Mouse (Mus musculus): ENCODE data around the gene Fzd5.

- TF ChIP-seq CTCF (IDR thresholded peaks at IDR 0.05; ENCODE audit: borderline replicate concordance, extremely low read depth, insufficient read depth, insufficient read length), result no peak
- TF ChIP-seq POLR2A (IDR thresholded peaks at IDR 0.05; ENCODE audit: borderline replicate concordance, extremely low read depth, insufficient read depth, insufficient read length, poor library complexity, severe bottlenecking), result no peak
Observed at GRCm38 (mm10) chr1:64721034-64721587, 16.4 kb downstream of the Fzd5 start.
